Mouse (Mus musculus) forebrain, embryonic 16.5 days (tissue): Measurements from ENCODE around the gene Usp15. TPM values are rescaled to one million over a fixed set of nuclear protein-coding genes. Genes with fewer than 3 reads are reported as not detected.
A peak's percentile ranks its signal among the peaks of the same experiment; 100 is the strongest.

Experiments
- ATAC-seq: fragments of 200-750 bp; cut with Nextera tagmentation; 2 replicates; pipeline ENCODE4 v1.8.0; 2017; ENCODE audit warnings: mild to moderate bottlenecking, moderate library complexity
- H3K27ac ChIP-seq: fragments of 300-500 bp; sonication (generic); 2 replicates; pipeline ENCODE4 v1.5.1; 2014; ENCODE audit warnings: low read length, control low read depth
- H3K27me3 ChIP-seq: fragments of 300-500 bp; sonication (generic); replicated peaks from 2 replicates; pipeline ENCODE4 v1.6.1; 2014; ENCODE audit warnings: low read length; ENCODE audit not compliant: control insufficient read depth, insufficient read depth
- H3K36me3 ChIP-seq: fragments of 300-500 bp; sonication (generic); 2 replicates; pipeline ENCODE4 v1.6.1; 2014; ENCODE audit not compliant: control insufficient read depth, insufficient read depth
- H3K4me1 ChIP-seq: fragments of 300-500 bp; sonication (generic); replicated peaks from 2 replicates; pipeline ENCODE4 v1.6.1; 2014; ENCODE audit warnings: low read length; ENCODE audit not compliant: control insufficient read depth, insufficient read depth
- H3K4me2 ChIP-seq: fragments of 300-500 bp; sonication (generic); 2 replicates; pipeline ENCODE4 v1.6.1; 2014; ENCODE audit warnings: mild to moderate bottlenecking, low read length, control low read depth
- H3K4me3 ChIP-seq: fragments of 300-500 bp; sonication (generic); replicated peaks from 2 replicates; pipeline ENCODE4 v1.5.1; 2014; ENCODE audit warnings: mild to moderate bottlenecking, low read length, control low read depth
- H3K9ac ChIP-seq: fragments of 300-500 bp; sonication (generic); replicated peaks from 2 replicates; pipeline ENCODE4 v1.6.1; 2014; ENCODE audit warnings: low read depth, low read length, control low read depth
- H3K9me3 ChIP-seq: fragments of 300-500 bp; sonication (generic); 2 replicates; pipeline ENCODE4 v1.6.1; 2016; ENCODE audit warnings: low read length; ENCODE audit not compliant: control insufficient read depth
- WGBS: fragments of 180-500 bp; shearing (Covaris S2); extraction: QIAGEN DNeasy Blood & Tissue Kit; methylation state at CpG from one replicate; pipeline ENCODE4 v1.1.7; 2014; 5-methylcytosine and 5-hydroxymethylcytosine counted together
- microRNA-seq: library from miRNA; unstranded; fragments of <30 nt; microRNA quantifications from one replicate; pipeline ENCODE4, GENCODE M21; 2017
- polyA plus RNA-seq: library from polyadenylated mRNA; unstranded; fragments of >200 nt; fragmentation: Nextera tagmentation; extraction: Ambion mirVana; gene quantifications from 2 replicates; pipeline ENCODE4 v1.2.1, GENCODE M21; 2015

The Usp15 gene
- polyA plus RNA-seq, 1 experiment from 2014 or later = 78.2 TPM

GRCm38 (mm10) chr10:123075751-123076242 is 121.0 kb downstream of the Usp15 start:
- under 1% methylated on average over 48 of the region's 48 CpGs for WGBS
- H3K9ac ChIP-seq = peak overlapping the region; percentile 87
- no peaks in the 10 kb centered on the region for H3K9me3 ChIP-seq
- peak overlapping the region; percentile 56 for H3K27ac ChIP-seq
- H3K36me3 ChIP-seq = no peaks in the 10 kb centered on the region
- H3K4me3 ChIP-seq = peak overlapping the region; percentile 68
- peak overlapping the region; percentile 85 for H3K4me2 ChIP-seq
- no peaks in the 10 kb centered on the region for H3K27me3 ChIP-seq
- ATAC-seq = peak; percentile 72
- H3K4me1 ChIP-seq = peaks cover 14% of the 10 kb centered on the region

- H3K9ac ChIP-seq = no peak overlapping the region
- H3K36me3 ChIP-seq = no peaks in the 10 kb centered on the region
- no peak for ATAC-seq
- peaks cover 3% of the 10 kb centered on the region; the same call in 1 of the 2 replicates for H3K9me3 ChIP-seq
- no peak overlapping the region for H3K4me3 ChIP-seq
- H3K27ac ChIP-seq = no peak overlapping the region
- peaks cover 14% of the 10 kb centered on the region for H3K4me1 ChIP-seq
- 96% methylated on average over 2 of the region's 2 CpGs for WGBS
- H3K4me2 ChIP-seq = no peak overlapping the region
- no peaks in the 10 kb centered on the region for H3K27me3 ChIP-seq
Measured at GRCm38 (mm10) chr10:123071997-123072396, 124.8 kb downstream of the Usp15 start.

DNA sequence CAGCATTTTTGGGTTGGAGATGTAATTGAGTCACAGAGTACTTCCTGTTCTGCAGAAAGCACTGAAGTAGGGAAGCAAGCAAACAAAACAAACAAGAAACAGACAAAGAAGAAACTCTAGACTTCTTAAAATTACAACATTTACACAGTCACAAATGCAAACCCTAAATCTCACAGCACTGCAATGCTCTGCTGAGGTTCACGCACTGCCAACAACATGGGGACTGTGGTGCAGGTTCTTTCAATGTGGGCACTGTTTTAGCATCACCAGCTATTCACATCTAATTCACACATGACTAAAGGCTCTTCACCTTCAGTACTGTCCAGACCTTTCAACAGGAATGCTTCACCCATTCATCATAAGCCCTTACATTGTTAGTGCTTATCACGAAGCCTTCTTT is 133.8 kb downstream of the Usp15 start:
- H3K9ac ChIP-seq = no peak overlapping the region
- WGBS = 95% methylated on average over 2 of the region's 2 CpGs
- no peak for ATAC-seq
- H3K4me3 ChIP-seq = no peak overlapping the region
- H3K4me1 ChIP-seq = no peaks in the 10 kb centered on the region
- no peak overlapping the region for H3K4me2 ChIP-seq
- no peaks in the 10 kb centered on the region for H3K36me3 ChIP-seq
- H3K9me3 ChIP-seq = no peaks in the 10 kb centered on the region
- no peaks in the 10 kb centered on the region for H3K27me3 ChIP-seq
- H3K27ac ChIP-seq = no peak overlapping the region

- H3K9me3 ChIP-seq = no peaks in the 10 kb centered on the region
- ATAC-seq = no peak
Measured at GRCm38 (mm10) chr10:123060831-123061230, 136.0 kb downstream of the Usp15 start.

GRCm38 (mm10) chr10:123057082-123057481 is 139.7 kb downstream of the Usp15 start:
- Histone ChIP-seq H3K27ac (no peak overlapping the region), H3K4me1 (no peaks in the 10 kb centered on the region), H3K27me3 (no peaks in the 10 kb centered on the region), H3K9ac (no peak overlapping the region), H3K4me3 (no peak overlapping the region), H3K36me3 (no peaks in the 10 kb centered on the region), H3K9me3 (no peaks in the 10 kb centered on the region), H3K4me2 (no peak overlapping the region)
- ATAC-seq = no peak
- 92% methylated on average over 1 of the region's 1 CpGs for WGBS

More at GRCm38 (mm10) chr10:123060831-123061230, 136.0 kb downstream of the Usp15 start:
- Histone ChIP-seq H3K9ac (no peak overlapping the region), H3K4me2 (no peak overlapping the region), H3K27ac (no peak overlapping the region), H3K27me3 (no peaks in the 10 kb centered on the region), H3K4me1 (no peaks in the 10 kb centered on the region), H3K4me3 (no peak overlapping the region), H3K36me3 (no peaks in the 10 kb centered on the region)
- 90% methylated on average over 6 of the region's 6 CpGs for WGBS

DNA sequence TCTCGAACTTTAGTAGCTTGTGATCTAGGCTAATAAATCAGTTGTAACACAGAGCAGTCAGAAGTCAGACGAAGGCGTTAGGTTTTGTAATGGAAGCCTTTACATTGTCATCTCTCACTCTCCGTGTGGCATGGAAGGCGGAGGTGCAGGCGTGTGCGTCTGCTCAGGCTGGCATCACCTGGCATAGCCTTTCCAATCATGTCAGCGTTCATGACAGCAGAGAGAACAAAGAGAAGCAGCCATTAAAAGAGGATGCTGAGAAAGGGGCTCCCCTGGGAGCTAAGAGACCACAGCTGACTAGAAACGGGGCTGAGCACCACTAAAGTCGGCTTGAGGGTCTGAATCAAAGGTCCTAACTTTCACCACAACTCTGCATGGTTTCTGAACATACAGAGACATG is 140.3 kb downstream of the Usp15 start:
- H3K27me3 ChIP-seq = no peaks in the 10 kb centered on the region
- H3K27ac ChIP-seq = no peak overlapping the region
- no peak for ATAC-seq
- H3K9ac ChIP-seq = no peak overlapping the region
- WGBS = 83% methylated on average over 10 of the region's 10 CpGs
- H3K9me3 ChIP-seq = no peaks in the 10 kb centered on the region
- no peaks in the 10 kb centered on the region for H3K36me3 ChIP-seq
- H3K4me1 ChIP-seq = no peaks in the 10 kb centered on the region
- no peak overlapping the region for H3K4me2 ChIP-seq
- no peak overlapping the region for H3K4me3 ChIP-seq

- Histone ChIP-seq H3K4me3 (no peak overlapping the region), H3K4me2 (no peak overlapping the region), H3K27me3 (no peaks in the 10 kb centered on the region), H3K9me3 (no peaks in the 10 kb centered on the region), H3K36me3 (peaks cover 3% of the 10 kb centered on the region), H3K27ac (no peak overlapping the region), H3K9ac (no peak overlapping the region), H3K4me1 (no peaks in the 10 kb centered on the region)
- ATAC-seq = no peak
- WGBS = 91% methylated on average over 9 of the region's 9 CpGs
Measured at GRCm38 (mm10) chr10:123055205-123056000, 141.4 kb downstream of the Usp15 start.

Small RNAs within 50 kb of the gene (microRNA-seq; reads per million reads assigned to microRNA genes)
- 3.1 reads per million, percentile 12 among the genes with 10 or more reads in this experiment for gene Gm27920

Other genes starting within 250 kb of the Usp15 start
- 25.6 and 26.1 TPM in 2 replicates for gene Mon2, start 120.5 kb downstream of the Usp15 start, polyA plus RNA-seq
- 44.6 and 47.3 TPM in 2 replicates for gene Fam19a2, start 67.0 kb upstream of the Usp15 start, polyA plus RNA-seq